ENCODE assay signal across 11 mouse cellular contexts in the genomic region with DNA sequence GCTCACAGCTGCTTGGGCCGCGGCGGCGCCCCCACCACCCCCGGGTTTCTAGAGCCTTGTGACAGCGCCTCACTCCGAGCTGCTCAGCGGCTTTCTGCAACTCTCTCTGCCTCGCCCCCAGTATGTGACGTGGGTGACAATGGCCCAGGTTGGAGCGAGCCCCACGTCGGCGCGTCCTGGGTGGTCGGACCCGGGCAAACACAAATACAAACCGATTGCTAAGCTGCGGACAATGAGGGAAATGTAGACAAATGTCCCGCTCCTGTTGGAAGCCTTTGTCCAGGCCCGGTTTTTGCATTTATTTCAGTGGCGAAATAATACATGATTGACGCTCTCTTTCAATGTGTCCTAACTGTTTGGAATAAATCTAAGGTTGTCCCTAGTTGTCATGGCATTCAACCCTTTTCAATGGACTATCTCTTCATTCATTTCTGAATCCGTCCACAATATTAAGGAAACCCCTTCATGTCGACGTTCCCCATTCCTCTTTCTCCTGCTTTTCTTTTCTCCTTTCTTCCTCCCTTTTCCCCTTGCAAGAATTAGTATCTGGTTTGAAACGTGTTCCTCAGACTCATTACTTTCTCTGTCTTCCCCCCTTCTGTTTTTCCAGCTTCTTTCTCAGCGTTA. TPM values are rescaled to one million over a fixed set of nuclear protein-coding genes. Genes with fewer than 3 reads are reported as not detected.
DNase-seq lines count a peak whose midpoint lies in the region; ATAC-seq lines count a peak whose summit lies in the region.
"Had no signal": no experiment of that assay in that cellular context is flagged by ENCODE, and none has a peak within 500 bp of the region (broad histone marks: within the 10 kb centered on the region; RNA-seq: fewer than 3 reads in every experiment).

No protein-coding gene starts in this region.

- peaks cover 96% of the 10 kb centered on the region for H3K27me3 ChIP-seq in forebrain, embryonic 12.5 days
- peaks cover 100% of the 10 kb centered on the region for H3K27me3 ChIP-seq in limb, embryonic 10.5 days (ENCODE audit: low read depth, poor library complexity, severe bottlenecking)
- H3K27me3 ChIP-seq in neural tube, embryonic 15.5 days (replicated peaks) = peaks cover 91% of the 10 kb centered on the region

- H3K9me3 ChIP-seq in forebrain, embryonic 12.5 days = no peaks in the 10 kb centered on the region
- no peaks in the 10 kb centered on the region for H3K9me3 ChIP-seq in limb, embryonic 10.5 days (replicated peaks)
- no peaks in the 10 kb centered on the region for H3K9me3 ChIP-seq in neural tube, embryonic 15.5 days (replicated peaks)

- peaks cover 44% of the 10 kb centered on the region for H3K4me1 ChIP-seq in forebrain, embryonic 12.5 days
- peaks cover 41% of the 10 kb centered on the region for H3K4me1 ChIP-seq in limb, embryonic 10.5 days
- H3K4me1 ChIP-seq in neural tube, embryonic 15.5 days = peaks cover 20% of the 10 kb centered on the region

- WGBS in forebrain, embryonic 12.5 days = under 1% methylated on average over 28 of the region's 28 CpGs
- WGBS in limb, embryonic 10.5 days = under 1% methylated on average over 28 of the region's 28 CpGs
- under 1% methylated on average over 28 of the region's 28 CpGs for WGBS in neural tube, embryonic 15.5 days

- peak; percentile 66 for DNase-seq in left cerebral cortex, postnatal 4 days
- DNase-seq in left cerebral cortex, postnatal 36 days (ENCODE audit: low spot score in 2 of 2) = no peak
- DNase-seq in limb, embryonic 10.5 days (ENCODE audit: low spot score) = peak; percentile 51
- no peak for DNase-seq in gastrocnemius, postnatal 10 days
- no peak for DNase-seq in right cerebral cortex, postnatal 14 days
- DNase-seq: adrenal gland, adult 2 months; gastrocnemius, adult 2 months; lung, embryonic 14.5 days had no signal

- H3K9ac ChIP-seq in forebrain, embryonic 12.5 days = no peak overlapping the region
- H3K9ac ChIP-seq in neural tube, embryonic 15.5 days (replicated peaks) = no peak overlapping the region
- H3K9ac ChIP-seq: lung, embryonic 14.5 days had no signal

- H3K4me3 ChIP-seq in forebrain, embryonic 12.5 days (replicated peaks) = peak overlapping the region; percentile 23
- H3K4me3 ChIP-seq in limb, embryonic 10.5 days = no peak overlapping the region
- no peak overlapping the region for H3K4me3 ChIP-seq in neural tube, embryonic 15.5 days (replicated peaks)

- H3K4me2 ChIP-seq in forebrain, embryonic 12.5 days = peak overlapping the region; percentile 37
- H3K4me2 ChIP-seq in neural tube, embryonic 15.5 days = peak overlapping the region; percentile 23
- H3K4me2 ChIP-seq: lung, embryonic 14.5 days had no signal

- H3K36me3 ChIP-seq in forebrain, embryonic 12.5 days (replicated peaks) = no peaks in the 10 kb centered on the region
- no peaks in the 10 kb centered on the region for H3K36me3 ChIP-seq in limb, embryonic 10.5 days
- H3K36me3 ChIP-seq in neural tube, embryonic 15.5 days = no peaks in the 10 kb centered on the region

- ATAC-seq in forebrain, embryonic 12.5 days (ENCODE audit: low FRiP score) = peak; percentile 71
- ATAC-seq in neural tube, embryonic 15.5 days (ENCODE audit: low FRiP score) = peak; percentile 27; the same call in 1 of the 2 replicates
- no peak for ATAC-seq in erythroid progenitor cell, adult 5-6 weeks (replicated peaks; ENCODE audit: low FRiP score, poor library complexity, severe bottlenecking)

- intact Hi-C loops in left cerebral cortex, postnatal 4 days (cut with DNase I) = loop anchor here (10.0 kb wide), 2 partner anchors 103 to 353 kb away; partner anchors contain the start of gene Nkx2-4
- intact Hi-C loops in left cerebral cortex, postnatal 36 days (cut with DNase I) = no loop called here

- H3K27ac ChIP-seq in forebrain, embryonic 12.5 days = peak overlapping the region; percentile 54; the same call in 1 of the 2 replicates
- H3K27ac ChIP-seq in limb, embryonic 10.5 days = no peak overlapping the region
- H3K27ac ChIP-seq in neural tube, embryonic 15.5 days (replicated peaks) = 0 out of 2 replicates have a peak overlapping the region, but pooled peaks have one; percentile 25
- H3K27ac ChIP-seq: gastrocnemius, adult 2 months had no signal

RNA-seq across cellular contexts. Expression of gene Nkx2-2, which starts 5.9 kb away (rescaled TPM):
- total RNA-seq in left cerebral cortex, postnatal 4 days (2021) = 1 to 10 TPM; 5.5 to 7.4 TPM
- 1 to 10 TPM; 5.3 to 9.6 TPM for total RNA-seq in left cerebral cortex, postnatal 36 days (2021)
- polyA plus RNA-seq in forebrain, embryonic 12.5 days (2016; fragmentation: Nextera tagmentation; extraction: Ambion mirVana) = 7.7 and 9.2 TPM in 2 replicates
- polyA plus RNA-seq in limb, embryonic 10.5 days (2016; fragmentation: Nextera tagmentation; extraction: Ambion mirVana) = not detected in 2 replicates
- polyA plus RNA-seq in neural tube, embryonic 15.5 days (2015; fragmentation: Nextera tagmentation; extraction: Ambion mirVana) = 5.0 and 5.4 TPM in 2 replicates
- total RNA-seq in gastrocnemius, postnatal 10 days (2021) = under 1 TPM; 0.16 to 0.21 TPM
- total RNA-seq in erythroid progenitor cell, adult 5-6 weeks (2015; ENCODE audit: low replicate concordance) = not detected in 2 replicates
- not detected in 2 replicates for total RNA-seq in erythroid progenitor cell, adult 5-6 weeks (2017; ENCODE audit: low replicate concordance)
- total RNA-seq: adrenal gland, adult 2 months; gastrocnemius, adult 2 months had no signal
- polyA plus RNA-seq: adrenal gland, adult 2 months; lung, embryonic 14.5 days had no signal

Comparison
In these comparisons a context has a peak if more than half of its experiments do, and no peak if none do; other contexts are left out.
1. DNase-seq: peak in left cerebral cortex, postnatal 4 days (single experiment) and limb, embryonic 10.5 days (single experiment); none in left cerebral cortex, postnatal 36 days (0 of 2), gastrocnemius, postnatal 10 days (single experiment) and right cerebral cortex, postnatal 14 days (single experiment).
2. RNA of gene Nkx2-2, which starts 5.9 kb away (total RNA-seq): 5.3 to 9.6 TPM in left cerebral cortex, postnatal 36 days and 5.5 to 7.4 TPM in left cerebral cortex, postnatal 4 days; 0.16 to 0.21 TPM in gastrocnemius, postnatal 10 days and not detected in erythroid progenitor cell, adult 5-6 weeks; every median in the first group is over 4 times any median in the second.